Mouse (Mus musculus) cerebellum, adult 2 months (tissue): Measurements from ENCODE around the gene Olfr544.

ENCODE experiments used
- CTCF ChIP-seq: fragments of 200-500 bp; IDR thresholded peaks from 2 replicates; pipeline ENCODE4 v1.5.1; 2011; ENCODE audit warnings: low read depth, mild to moderate bottlenecking, control low read depth, low read length, moderate library complexity, borderline replicate concordance; ENCODE audit not compliant: insufficient read depth
- POLR2A ChIP-seq: fragments of 200-500 bp; IDR thresholded peaks from 2 replicates; pipeline ENCODE4 v1.6.1; 2011; ENCODE audit warnings: low read length, control low read depth, borderline replicate concordance; ENCODE audit not compliant: insufficient read depth

DNA sequence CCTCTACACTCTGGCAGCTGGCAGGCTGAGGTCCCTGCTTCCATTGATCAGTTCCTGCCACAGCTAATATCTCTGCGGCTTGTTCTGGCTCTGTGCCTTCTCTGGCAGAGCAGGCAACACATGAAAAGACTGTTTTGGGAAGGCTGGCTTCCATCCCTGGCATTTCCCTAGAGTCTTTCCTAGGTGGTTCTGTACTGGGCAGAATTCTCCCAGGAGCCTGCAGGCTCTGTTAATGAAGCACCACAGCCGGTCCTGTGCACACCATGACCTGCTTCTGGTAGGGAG is 28.9 kb upstream of the Olfr544 start:
- no peak for TF ChIP-seq POLR2A
- no peak for TF ChIP-seq CTCF
